Comparison of ENCODE assay signal across 18 mouse cellular contexts in genomic region chr17:44610828-44611227, GRCm38 (mm10).
"Had no signal": no experiment of that assay in that cellular context is flagged by ENCODE, and none has a peak within 500 bp of the region (broad histone marks: within the 10 kb centered on the region; RNA-seq: fewer than 3 reads in every experiment).

No protein-coding gene starts in this region.

- H3K4me2 ChIP-seq: lung, embryonic 14.5 days; midbrain, embryonic 12.5 days; neural tube, embryonic 13.5 days; neural tube, embryonic 15.5 days had no signal

- H3K4me3 ChIP-seq: midbrain, embryonic 10.5 days; midbrain, embryonic 12.5 days; myocyte; neural tube, embryonic 13.5 days; neural tube, embryonic 15.5 days had no signal

- DNase-seq: lung, embryonic 14.5 days; lung, postnatal 10 days; lung, postnatal 4 days; midbrain, embryonic 14.5 days; retina, postnatal 1 day; right cerebral cortex, adult 18-20 months; right cerebral cortex, postnatal 25 days; right cerebral cortex, postnatal 4 days; spleen, adult 18-20 months; thymus, adult 18-20 months; thymus, postnatal 14 days; thymus, postnatal 36 days had no signal

- H3K27ac ChIP-seq: midbrain, embryonic 10.5 days; midbrain, embryonic 12.5 days; neural tube, embryonic 13.5 days; neural tube, embryonic 15.5 days had no signal

- ATAC-seq: midbrain, embryonic 16.5 days had no signal

- H3K9me3 ChIP-seq: midbrain, embryonic 10.5 days; midbrain, embryonic 12.5 days; neural tube, embryonic 13.5 days; neural tube, embryonic 15.5 days had no signal

- H3K27me3 ChIP-seq: midbrain, embryonic 12.5 days; neural tube, embryonic 13.5 days; neural tube, embryonic 15.5 days had no signal

- H3K36me3 ChIP-seq: midbrain, embryonic 10.5 days; midbrain, embryonic 12.5 days; neural tube, embryonic 13.5 days; neural tube, embryonic 15.5 days had no signal

- H3K9ac ChIP-seq: lung, embryonic 14.5 days; midbrain, embryonic 12.5 days; neural tube, embryonic 13.5 days; neural tube, embryonic 15.5 days had no signal
